Mouse (Mus musculus): ENCODE data around the gene Gins2.

Gene Gins2

DNA sequence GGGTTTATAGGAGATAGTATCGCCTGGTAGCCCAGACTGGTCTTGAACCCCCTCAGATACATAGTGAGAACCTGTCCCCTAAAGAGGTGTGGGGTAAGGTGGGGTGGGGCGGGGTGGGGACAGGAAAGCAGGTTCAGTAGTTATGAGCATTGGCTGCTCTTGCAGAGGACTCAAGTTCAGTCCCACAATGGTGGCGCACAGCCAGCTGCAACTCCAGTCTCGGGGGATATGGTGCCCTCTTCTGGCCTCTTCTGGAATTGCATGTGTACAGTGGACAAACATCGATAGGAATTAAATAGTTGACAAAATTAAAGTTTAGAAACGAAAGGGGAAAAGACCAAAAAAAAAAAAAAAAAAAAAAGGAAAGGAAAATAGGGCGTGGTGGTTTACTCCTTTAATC lies 10.4 kb upstream of the Gins2 start:
- DNase-seq: peak; percentile 85

DNA sequence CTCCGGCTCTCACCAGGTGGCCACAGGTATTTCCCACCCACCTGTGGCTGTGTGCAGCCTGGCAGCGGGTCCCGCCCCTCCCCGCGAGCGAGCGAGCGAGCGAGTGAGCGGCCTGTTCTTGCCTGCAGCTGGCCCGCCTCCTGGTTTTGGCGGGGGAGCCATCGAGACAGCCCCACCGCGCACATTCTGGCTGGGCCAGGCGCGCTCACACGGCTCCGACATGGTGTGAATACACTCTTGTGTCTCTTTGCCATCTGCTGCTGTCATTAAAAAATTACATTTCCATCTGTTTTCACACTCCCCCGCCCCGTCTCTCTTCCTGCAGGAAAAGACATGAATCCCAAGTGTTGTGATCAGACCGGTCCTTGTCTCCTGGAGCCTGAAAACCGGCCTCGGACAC lies 9.5 kb upstream of the Gins2 start:
- DNase-seq: peak; percentile 75

DNA sequence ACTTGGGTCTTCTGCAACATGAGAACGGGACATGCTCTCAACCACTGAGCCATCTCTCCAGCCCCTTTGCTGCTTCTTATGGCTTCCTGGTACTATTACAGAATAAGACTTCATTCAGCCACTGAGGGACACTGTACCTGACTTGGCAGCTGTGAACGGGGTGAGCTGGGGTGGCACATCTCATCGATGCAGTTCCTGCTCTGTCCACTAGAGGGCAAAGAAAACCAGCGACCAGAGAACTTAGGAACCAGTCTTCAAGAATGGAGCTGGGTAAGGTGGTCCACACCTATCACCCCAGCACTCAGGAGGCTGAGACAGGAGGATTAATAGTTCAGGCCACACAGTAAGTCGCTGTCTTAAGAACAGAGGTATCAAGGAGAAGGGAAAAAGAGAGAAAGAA lies 6.9 kb upstream of the Gins2 start:
- peak; percentile 61 for DNase-seq

DNA sequence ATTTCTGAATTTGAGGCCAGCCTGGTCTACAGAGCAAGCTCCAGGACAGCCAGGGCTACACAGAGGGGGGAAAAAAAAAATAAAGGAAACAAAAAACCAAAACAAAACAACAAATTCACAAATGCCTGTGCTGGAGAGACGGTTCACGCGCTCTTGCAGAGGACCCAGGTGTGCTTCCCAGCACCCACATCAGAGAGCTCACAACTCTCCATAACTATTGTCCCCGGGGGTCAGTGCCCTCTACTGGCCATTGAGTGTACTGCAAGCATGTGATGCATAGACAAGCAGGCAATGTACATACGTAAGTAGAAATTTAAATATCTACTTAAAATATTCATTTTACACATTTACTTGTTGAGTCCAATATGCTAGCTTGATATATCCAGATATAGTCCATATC lies 5.5 kb upstream of the Gins2 start:
- DNase-seq: no peak

DNA sequence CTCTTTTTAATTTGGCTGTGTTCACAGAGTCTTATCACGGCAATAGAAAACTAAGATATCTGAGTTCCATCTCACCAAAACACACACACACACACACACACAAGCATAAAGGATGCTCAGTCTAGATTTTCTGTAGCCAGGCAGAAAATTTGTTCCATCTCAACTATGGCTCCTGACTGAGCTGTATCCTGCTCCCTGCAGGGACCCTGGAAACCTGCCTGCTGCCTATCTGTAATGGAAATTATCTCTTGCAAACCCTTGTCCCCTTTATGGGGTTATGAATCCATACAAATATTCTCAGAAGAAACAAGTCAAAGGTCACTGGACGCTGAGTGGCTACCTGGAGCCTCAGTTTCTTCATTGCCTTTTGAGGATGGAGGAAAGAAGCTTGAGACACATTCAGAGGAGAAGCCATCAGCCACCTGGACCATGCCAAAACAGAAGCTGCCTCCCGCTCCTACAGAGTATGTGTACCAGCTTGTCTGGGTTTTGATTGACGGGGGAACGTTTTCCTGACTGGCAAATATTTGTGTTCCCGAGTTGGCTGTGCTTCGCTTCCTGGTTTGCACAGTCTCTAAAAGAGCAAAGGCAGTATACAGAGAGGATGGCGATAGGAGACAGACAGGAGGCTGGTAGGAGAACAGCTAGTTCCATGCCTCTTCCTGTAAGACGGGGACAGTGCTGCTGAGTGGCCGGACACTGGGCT lies 2.6 kb upstream of the Gins2 start:
- DNase-seq: no peak

DNA sequence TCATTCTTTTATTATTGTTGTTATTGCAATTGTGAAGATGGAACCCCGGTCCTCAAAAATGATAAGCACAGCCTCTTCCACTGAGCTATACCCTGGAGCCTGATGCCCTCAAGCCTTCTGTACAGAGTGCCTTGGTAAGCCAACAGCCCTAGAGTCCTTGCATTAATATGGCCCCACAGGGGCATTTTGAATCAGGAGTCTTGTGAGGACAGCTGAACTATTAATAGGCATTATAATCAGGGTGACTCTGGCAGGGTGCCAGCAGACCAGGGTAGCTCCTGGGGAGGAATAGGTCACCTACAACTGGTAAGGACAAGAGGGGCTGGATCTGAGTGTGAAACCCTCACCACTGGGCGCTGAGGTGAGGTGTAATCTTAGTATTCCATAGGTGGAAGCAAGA lies 817 bp upstream of the Gins2 start:
- DNase-seq: no peak

DNA sequence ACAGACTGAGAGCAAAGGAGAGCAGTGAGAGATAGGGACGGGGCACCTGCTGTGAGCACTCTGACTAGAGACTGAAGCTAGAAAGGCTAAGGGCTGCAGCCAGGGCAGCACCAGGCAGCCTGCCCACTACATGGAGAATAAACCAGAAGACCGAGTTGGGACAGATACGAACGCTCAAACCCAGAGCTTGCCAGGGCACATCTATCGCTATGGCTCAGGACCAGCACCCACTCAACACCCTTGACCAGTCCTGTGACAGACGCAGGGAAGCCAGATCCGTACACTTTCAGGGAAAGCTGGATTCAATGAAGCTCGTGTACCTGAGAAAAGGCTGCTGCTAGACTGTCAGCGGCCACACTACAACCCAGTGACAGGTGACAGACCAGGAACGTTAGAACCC lies 3.6 kb downstream of the Gins2 start:
- no peak for DNase-seq

DNA sequence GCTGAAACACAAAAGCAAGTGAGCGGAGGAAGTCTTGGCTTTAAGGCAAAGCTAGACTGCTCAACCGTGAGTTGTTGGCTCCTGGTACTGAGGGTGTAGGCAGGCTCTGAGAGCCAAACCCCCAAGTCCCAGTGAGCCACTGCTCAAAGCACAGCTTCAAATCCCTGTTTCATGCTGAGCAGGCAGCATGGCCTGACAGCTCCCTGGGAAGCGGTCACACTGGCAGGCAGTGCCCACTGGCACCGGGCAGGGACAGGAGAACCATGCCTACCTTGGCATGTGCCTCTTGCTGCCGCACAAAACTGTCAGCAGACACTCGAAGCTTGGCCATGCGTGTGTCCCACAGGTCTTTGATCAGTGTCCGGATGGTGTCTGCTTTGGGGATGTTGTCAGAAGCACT lies 7.3 kb downstream of the Gins2 start:
- DNase-seq: no peak

DNA sequence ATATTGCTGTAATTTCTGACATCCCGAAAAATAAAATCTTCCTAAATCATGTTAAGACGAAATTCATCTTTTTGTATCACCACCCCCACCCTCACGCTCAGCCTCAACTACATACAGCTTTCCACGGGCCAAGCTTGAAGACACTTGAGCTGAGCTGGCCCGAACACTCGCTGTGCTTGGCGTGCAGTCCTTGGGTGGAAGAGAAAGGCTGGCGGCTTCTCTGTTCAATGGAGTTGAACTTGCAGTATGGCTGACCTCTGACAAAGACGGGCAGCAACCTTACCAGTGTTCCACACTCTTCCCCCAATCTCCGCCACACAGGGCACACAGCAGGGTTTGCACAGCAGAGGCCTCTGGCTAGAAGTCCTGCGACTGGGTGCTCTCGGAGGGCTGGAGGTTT lies 7.8 kb downstream of the Gins2 start:
- DNase-seq: no peak

DNA sequence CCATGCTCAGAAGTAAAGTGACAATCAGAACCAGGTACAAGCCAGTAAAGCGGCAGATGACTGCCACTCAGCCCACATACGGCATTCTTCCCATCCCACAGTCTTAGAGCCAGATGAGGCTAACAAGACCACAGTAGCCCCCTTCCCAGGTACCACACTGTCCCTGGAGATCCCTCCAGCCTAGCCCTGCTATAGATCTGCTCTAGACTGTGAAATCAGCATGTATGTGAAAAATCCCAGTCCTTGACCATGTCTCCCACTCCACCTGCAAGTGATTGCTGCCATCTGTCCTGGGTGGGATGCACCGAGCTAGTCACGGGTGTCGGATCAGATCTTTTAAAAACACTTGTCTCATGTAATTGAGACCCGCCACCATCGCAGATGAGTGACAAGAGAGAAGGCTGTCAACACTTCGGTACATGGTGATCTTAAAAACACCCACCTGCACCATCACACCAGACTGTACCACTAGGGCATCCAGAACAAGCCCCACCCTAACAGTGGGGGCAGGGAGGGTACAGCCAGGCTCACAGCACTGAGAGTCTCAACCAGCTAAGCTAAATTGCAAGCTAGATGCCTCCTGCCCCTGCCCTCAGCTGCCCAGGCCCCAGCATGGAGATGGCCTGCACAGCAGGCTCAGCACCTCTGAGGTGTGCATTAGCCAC lies 8.6 kb downstream of the Gins2 start:
- DNase-seq: no peak

DNA sequence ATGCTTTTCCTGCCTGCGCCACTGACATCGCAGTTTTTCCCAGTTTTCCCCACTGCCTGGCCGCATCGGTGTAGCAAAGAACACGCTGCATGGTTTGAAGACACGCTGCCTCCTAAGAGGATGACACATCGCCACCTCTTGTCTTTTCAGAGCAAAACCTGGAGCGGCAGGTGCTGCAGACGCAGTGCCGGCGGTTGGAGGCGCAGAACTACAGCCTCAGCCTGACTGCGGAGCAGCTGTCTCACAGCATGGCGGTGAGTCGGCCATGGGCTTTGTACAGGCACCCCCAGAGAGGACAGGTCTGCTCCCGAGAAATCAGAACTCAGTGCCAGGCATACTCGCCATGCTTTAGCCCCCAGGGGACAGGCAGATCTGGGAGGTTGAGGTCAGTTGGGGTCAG lies 11.3 kb downstream of the Gins2 start:
- no peak for DNase-seq

DNA sequence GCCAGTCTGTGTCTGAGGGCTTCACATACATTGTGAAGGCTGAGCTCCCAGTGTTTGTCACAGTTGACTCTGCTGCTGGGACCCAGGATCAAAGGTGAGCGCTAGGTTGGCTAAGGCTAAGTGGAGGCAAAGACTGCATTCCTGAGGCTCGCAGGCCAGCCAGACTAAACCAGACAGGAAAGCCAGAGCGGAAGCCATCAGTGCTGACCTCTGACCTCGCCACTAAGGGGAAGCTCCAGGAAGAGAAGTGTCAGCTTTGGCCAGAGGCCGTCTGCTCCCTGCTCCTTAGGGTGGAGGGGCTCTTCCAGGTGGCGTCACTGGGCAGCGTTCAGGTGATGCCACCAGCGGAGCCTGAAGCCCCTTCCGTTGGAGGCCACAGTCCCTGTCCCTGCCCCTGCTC lies 13.3 kb downstream of the Gins2 start:
- no peak for DNase-seq

DNA sequence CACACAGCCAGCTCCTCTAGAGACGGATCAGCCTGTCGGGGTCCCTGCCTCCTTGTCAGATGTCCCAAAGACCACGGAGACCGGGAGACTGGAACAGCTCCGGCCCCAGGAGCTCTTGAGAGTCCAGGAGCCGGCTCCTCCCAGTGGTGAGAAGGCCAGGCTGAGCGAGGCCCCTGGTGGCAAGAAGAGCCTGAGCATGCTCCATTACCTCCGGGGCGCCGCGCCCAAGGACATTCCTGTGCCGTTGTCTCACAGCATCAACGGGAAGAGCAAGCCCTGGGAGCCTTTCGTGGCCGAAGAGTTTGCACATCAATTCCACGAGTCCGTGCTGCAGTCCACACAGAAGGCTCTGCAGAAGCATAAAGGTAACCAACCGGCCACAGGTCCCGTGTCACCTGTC lies 14.2 kb downstream of the Gins2 start:
- no peak for DNase-seq

DNA sequence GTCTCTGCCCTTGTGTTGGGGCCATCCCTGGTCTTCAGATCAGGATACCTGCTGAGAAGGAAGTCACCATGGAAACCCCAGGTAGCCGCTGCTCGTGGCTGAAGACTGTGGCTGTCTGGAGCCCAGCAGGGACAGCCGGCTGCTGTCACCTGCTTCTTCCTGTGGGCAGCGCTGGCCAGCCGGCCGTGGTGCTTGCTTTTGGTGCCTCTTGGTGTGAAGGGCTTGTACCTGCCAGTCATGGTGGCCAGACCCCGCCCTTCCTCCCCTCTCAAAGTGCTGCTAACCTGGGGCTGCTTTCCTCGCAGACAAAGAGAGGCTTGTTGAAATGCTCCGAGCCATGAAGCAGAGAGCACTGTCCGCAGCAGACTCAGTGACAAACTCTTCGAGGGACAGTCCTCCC lies 15.2 kb downstream of the Gins2 start:
- DNase-seq: no peak

DNA sequence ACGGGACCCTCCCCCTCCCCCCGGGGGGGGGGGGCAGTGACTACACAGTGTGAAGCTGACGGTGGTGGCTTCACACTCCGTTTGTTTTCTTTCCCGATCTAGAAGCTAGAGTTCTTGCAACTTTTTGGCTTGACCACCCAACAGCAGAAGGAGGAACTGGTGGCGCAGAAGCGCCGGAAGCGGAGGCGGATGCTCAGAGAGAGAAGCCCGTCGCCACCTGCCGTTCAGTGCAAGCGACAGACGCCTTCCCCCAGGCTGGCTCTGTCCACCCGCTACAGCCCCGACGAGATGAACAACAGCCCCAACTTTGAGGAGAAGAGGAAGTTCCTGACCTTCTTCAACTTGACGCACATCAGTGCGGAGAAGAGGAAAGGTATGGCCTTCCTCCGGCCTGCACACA lies 16.6 kb downstream of the Gins2 start:
- DNase-seq: no peak

DNA sequence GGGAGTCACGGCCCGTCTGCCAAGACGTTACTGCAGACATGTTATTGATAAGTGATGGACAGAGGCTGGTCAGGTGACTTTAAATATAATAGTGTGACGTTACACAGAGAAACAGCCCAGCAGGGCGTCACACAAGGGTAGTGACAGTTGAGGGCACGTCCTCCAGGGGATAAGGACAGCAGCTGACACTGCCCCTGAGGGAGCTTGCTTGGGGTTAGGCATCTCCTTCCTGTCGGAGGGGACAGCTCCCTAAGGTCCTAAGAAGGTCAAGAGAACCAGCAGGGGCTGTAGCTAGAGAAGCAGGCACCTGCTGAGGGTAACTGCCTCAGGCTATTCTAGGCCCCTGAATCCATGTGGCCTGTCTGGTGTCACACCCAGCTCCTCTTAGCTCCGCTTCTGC lies 17.5 kb downstream of the Gins2 start:
- no peak for DNase-seq

DNA sequence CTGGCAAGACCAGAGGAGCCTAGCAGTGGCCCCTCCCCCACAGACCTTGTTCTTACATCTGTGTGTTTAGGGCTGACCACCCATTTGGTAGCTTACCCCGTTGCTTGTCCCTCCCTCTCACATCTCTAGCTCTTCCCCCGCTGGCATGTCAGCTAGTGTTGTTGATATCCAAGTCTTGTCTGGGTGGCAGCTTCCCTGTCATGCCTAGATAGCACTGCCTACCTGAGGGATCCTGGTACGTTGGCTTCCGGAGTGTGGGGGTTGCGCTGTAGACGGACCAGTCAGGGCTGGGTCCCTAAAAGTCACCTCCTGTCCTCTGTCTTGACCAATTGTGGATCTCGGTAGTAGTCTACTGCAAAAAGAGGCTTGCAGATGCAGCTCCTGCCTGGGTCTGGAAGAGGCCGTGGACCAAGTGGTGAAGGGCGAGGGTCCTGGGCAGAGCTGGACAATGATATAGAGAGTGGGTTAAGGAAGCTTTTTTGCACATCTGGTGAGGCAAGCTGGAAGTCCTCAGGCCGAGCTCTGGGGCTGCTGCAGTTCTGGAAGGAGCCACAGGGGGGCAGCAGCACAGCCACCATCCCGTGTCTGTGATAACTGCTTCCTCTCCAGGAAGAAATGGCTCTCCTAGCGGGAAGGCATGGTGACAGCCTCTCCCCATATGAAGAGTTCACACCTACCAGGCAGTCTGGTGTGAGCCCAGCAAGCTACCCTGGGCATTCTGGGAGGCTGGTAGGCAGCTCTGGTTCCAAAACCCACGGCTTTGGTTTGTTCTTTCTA lies 19.0 kb downstream of the Gins2 start:
- DNase-seq: peak; percentile 83

DNA sequence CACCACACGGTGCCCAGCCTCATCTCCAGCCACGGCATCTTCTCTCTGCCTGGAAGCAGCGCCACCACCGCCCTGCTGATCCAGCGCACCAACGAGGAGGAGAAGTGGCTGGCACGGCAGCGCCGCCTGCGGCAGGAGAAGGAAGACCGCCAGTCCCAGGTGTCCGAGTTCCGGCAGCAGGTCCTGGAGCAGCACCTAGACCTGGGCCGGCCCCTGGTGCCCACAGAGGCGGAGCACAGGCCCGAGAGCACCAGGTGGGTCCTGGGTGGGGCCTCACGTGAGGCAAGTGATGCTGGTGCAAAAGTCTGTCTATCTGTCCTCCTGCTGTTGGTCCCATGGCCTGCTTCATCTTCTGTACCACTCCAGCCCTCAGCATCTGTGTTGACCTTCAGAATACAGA lies 20.0 kb downstream of the Gins2 start:
- no peak for DNase-seq

DNA sequence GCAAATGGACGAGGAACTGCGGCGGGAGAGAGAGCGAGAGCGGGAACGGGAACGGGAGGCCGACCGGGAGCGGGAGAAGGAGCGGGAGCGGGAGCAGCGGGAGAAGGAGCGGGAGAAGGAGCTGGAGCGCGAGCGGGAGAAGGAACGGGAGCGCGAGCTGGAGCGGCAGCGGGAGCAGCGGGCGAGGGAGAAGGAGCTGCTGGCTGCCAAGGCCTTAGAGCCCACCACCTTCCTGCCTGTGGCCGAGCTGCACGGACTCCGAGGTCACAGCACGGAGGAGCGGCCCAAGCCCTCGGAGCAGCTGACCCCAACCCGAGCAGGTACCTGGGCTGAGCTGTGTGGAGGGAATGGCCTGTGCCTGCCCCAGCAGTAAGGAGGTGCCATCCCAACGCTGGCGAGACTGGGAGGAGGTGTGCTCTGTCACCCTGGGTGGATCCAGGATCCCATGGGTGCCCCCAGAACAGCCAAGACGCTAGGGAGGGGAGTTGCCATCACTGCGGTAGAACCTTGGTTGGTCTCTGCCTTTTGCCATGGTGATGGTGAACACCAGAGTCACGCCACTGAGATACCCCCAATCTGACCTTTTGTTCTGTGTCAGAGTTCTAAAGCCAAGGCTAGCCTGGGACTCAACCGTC lies 20.8 kb downstream of the Gins2 start:
- DNase-seq: no peak

DNA sequence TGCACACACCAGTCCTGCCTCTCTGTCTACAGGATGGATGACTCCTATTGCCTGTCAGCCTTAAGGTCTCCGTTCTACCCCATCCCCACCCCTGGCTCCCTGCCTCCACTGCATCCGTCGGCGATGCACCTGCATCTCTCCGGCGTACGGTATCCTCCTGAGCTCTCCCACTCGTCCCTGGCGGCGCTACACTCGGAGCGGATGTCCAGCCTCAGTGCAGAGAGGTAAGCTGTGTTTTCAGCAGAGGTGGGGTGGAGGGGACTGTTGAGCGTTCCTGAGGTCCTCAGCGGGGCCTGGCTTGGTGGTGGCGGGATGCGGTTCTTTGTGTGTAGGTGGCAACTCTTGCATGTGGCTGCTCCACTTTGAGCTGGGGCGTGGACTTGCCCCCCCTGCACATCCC lies 21.4 kb downstream of the Gins2 start:
- DNase-seq: no peak

DNA sequence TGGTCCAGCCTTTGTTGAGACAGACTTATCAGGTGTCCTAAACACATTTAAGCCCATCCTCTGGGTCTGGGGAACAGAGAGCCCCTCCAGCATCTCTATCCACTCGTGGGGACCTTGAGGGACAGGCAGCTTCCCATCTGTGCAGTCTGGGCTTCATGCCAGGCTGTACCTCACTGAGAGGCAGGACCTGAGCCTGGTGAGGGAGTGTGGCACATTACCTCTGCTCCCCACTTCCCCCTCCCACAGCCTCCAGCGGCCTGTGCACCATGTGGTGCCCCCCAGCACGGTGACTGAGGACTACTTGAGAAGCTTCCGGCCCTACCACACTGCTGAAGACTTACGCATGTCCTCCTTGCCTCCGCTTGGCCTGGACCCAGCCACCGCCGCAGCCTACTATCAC lies 22.4 kb downstream of the Gins2 start:
- no peak for DNase-seq

DNA sequence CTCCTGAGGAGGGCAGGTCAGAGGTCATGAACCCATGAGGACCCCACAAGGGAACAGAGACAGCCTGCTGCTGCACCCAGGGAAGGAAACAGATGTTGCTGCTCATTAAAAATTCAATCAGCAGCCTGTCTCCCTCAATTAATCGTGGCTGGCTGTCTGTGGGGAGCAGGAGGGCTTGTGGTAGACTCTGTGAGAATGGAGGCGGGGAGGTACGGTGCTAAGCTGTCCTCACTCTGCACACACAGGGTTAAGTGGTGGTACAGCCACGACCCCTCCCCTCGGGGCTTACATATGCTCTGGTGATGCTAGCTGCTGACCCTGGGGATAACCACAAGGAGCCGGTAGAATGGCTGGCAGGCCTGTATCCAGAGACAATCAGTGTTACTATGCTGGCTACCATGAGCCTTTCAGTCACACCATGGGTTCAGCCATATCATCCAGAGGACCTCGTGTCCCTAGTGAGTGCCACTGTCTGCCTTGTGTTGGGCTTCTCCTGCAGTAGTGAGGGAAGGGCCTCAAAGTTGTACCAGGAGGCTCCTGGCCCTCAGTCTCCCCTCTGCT lies 23.9 kb downstream of the Gins2 start:
- DNase-seq: no peak

Measured in right cerebral cortex, postnatal 4 days (tissue).